Comparison of ENCODE assay signal across 24 mouse cellular contexts in genomic region chr6:50926313-50926712, GRCm38 (mm10).
DNase-seq lines count a peak whose midpoint lies in the region; ATAC-seq lines count a peak whose summit lies in the region.
"Had no signal": no experiment of that assay in that cellular context is flagged by ENCODE, and none has a peak within 500 bp of the region (broad histone marks: within the 10 kb centered on the region; RNA-seq: fewer than 3 reads in every experiment).

No protein-coding gene starts in this region.

- H3K4me3 ChIP-seq in limb, embryonic 11.5 days (ENCODE audit: low read depth, low read length) = no peak overlapping the region
- no peak overlapping the region for H3K4me3 ChIP-seq in limb, embryonic 10.5 days
- H3K4me3 ChIP-seq in embryonic facial prominence, embryonic 13.5 days = no peak overlapping the region
- no peak overlapping the region for H3K4me3 ChIP-seq in limb, embryonic 13.5 days
- H3K4me3 ChIP-seq in midbrain, embryonic 10.5 days = no peak overlapping the region
- H3K4me3 ChIP-seq: forebrain, embryonic 10.5 days; forebrain, embryonic 13.5 days; gastrocnemius, adult 2 months; heart, adult 2 months; hindbrain, embryonic 12.5 days; hindbrain, embryonic 15.5 days had no signal

- H3K4me2 ChIP-seq in limb, embryonic 11.5 days (ENCODE audit: low read depth, severe bottlenecking) = no peak overlapping the region
- H3K4me2 ChIP-seq in embryonic facial prominence, embryonic 13.5 days = no peak overlapping the region
- H3K4me2 ChIP-seq in limb, embryonic 13.5 days (replicated peaks) = no peak overlapping the region
- H3K4me2 ChIP-seq: forebrain, embryonic 13.5 days; heart, embryonic 11.5 days; hindbrain, embryonic 12.5 days; hindbrain, embryonic 15.5 days had no signal

- H3K36me3 ChIP-seq in limb, embryonic 11.5 days (ENCODE audit: control insufficient read depth, insufficient read depth, low read length) = no peaks in the 10 kb centered on the region
- H3K36me3 ChIP-seq in limb, embryonic 10.5 days = no peaks in the 10 kb centered on the region
- H3K36me3 ChIP-seq in embryonic facial prominence, embryonic 13.5 days = no peaks in the 10 kb centered on the region
- H3K36me3 ChIP-seq in limb, embryonic 13.5 days = no peaks in the 10 kb centered on the region
- H3K36me3 ChIP-seq in midbrain, embryonic 10.5 days = no peaks in the 10 kb centered on the region
- H3K36me3 ChIP-seq: forebrain, embryonic 10.5 days; G1E; hindbrain, embryonic 12.5 days; hindbrain, embryonic 15.5 days had no signal

- intact Hi-C loops in gastrocnemius, postnatal 36 days (cut with DNase I) = no loop called here

- 0 out of 2 replicates have a peak overlapping the region, but pooled peaks have one; percentile 30 for H3K27ac ChIP-seq in limb, embryonic 11.5 days (replicated peaks; ENCODE audit: low read depth, low read length)
- H3K27ac ChIP-seq in limb, embryonic 10.5 days = no peak overlapping the region
- H3K27ac ChIP-seq in embryonic facial prominence, embryonic 13.5 days = peak overlapping the region; percentile 69
- 0 out of 2 replicates have a peak overlapping the region, but pooled peaks have one; percentile 22 for H3K27ac ChIP-seq in limb, embryonic 13.5 days
- H3K27ac ChIP-seq in midbrain, embryonic 10.5 days (replicated peaks) = no peak overlapping the region
- H3K27ac ChIP-seq: forebrain, embryonic 10.5 days; forebrain, embryonic 13.5 days; gastrocnemius, adult 2 months; heart, adult 2 months; hindbrain, embryonic 12.5 days; hindbrain, embryonic 15.5 days had no signal

- no peaks in the 10 kb centered on the region for H3K27me3 ChIP-seq in limb, embryonic 11.5 days (ENCODE audit: control insufficient read depth, insufficient read depth, low read length)
- H3K27me3 ChIP-seq in limb, embryonic 10.5 days (ENCODE audit: low read depth, poor library complexity, severe bottlenecking) = 0 out of 2 replicates have a peak, but pooled peaks cover 8% of the 10 kb centered on the region
- no peaks in the 10 kb centered on the region for H3K27me3 ChIP-seq in embryonic facial prominence, embryonic 13.5 days
- H3K27me3 ChIP-seq in limb, embryonic 13.5 days = peaks cover 40% of the 10 kb centered on the region
- no peaks in the 10 kb centered on the region for H3K27me3 ChIP-seq in midbrain, embryonic 10.5 days (ENCODE audit: low read depth, poor library complexity, severe bottlenecking)
- H3K27me3 ChIP-seq: forebrain, embryonic 13.5 days; hindbrain, embryonic 12.5 days; hindbrain, embryonic 15.5 days had no signal

- DNase-seq in limb, embryonic 11.5 days (ENCODE audit: low spot score) = no peak
- DNase-seq in limb, embryonic 10.5 days (ENCODE audit: low spot score) = no peak
- no peak for DNase-seq in gastrocnemius, postnatal 36 days
- DNase-seq in midbrain, embryonic 10.5 days (ENCODE audit: low spot score) = no peak
- no peak for DNase-seq in frontal cortex, postnatal 36 days (ENCODE audit: low spot score in 2 of 2)
- DNase-seq: adrenal gland, postnatal 10 days; adrenal gland, postnatal 36 days; B cell, adult 2 months; cerebellum, adult 18-20 months; cerebellum, adult 9-10 months; cerebellum, postnatal 14 days; gastrocnemius, adult 2 months; gastrocnemius, postnatal 14 days; heart, adult 2 months had no signal

- no peak for ATAC-seq in limb, embryonic 11.5 days (ENCODE audit: insufficient number of reproducible peaks, low FRiP score, low TSS enrichment, low read depth)
- no peak for ATAC-seq in embryonic facial prominence, embryonic 13.5 days (ENCODE audit: insufficient number of reproducible peaks, insufficient read depth, low FRiP score, low TSS enrichment, low read depth)
- peak; percentile 69; the same call in 1 of the 2 replicates for ATAC-seq in limb, embryonic 13.5 days (ENCODE audit: low FRiP score, low read depth)
- ATAC-seq: forebrain, embryonic 13.5 days; forebrain, embryonic 16.5 days; Patski had no signal

- no peaks in the 10 kb centered on the region; the same call in 1 of the 2 replicates for H3K9me3 ChIP-seq in limb, embryonic 11.5 days (ENCODE audit: control insufficient read depth, low read length)
- no peaks in the 10 kb centered on the region for H3K9me3 ChIP-seq in limb, embryonic 10.5 days (replicated peaks)
- 0 out of 2 replicates have a peak, but pooled peaks cover 2% of the 10 kb centered on the region for H3K9me3 ChIP-seq in embryonic facial prominence, embryonic 13.5 days
- peaks cover 5% of the 10 kb centered on the region for H3K9me3 ChIP-seq in limb, embryonic 13.5 days
- peaks cover 4% of the 10 kb centered on the region for H3K9me3 ChIP-seq in midbrain, embryonic 10.5 days (replicated peaks)
- H3K9me3 ChIP-seq: forebrain, embryonic 13.5 days; G1E had no signal

- no peak overlapping the region for H3K9ac ChIP-seq in limb, embryonic 11.5 days (ENCODE audit: low read length)
- H3K9ac ChIP-seq in embryonic facial prominence, embryonic 13.5 days = no peak overlapping the region
- no peak overlapping the region for H3K9ac ChIP-seq in limb, embryonic 13.5 days
- H3K9ac ChIP-seq: forebrain, embryonic 13.5 days; hindbrain, embryonic 12.5 days; hindbrain, embryonic 15.5 days had no signal

- WGBS in limb, embryonic 11.5 days = 29% methylated on average over 1 of the region's 1 CpGs
- 57% methylated on average over 1 of the region's 1 CpGs for WGBS in limb, embryonic 10.5 days
- WGBS in embryonic facial prominence, embryonic 13.5 days = 44% methylated on average over 1 of the region's 1 CpGs
- WGBS in limb, embryonic 13.5 days = 16% methylated on average over 1 of the region's 1 CpGs
- WGBS in midbrain, embryonic 10.5 days = 77% methylated on average over 1 of the region's 1 CpGs

- peaks cover 11% of the 10 kb centered on the region; the same call in 1 of the 2 replicates for H3K4me1 ChIP-seq in limb, embryonic 11.5 days (ENCODE audit: control insufficient read depth, insufficient read depth, low read length)
- peaks cover 32% of the 10 kb centered on the region for H3K4me1 ChIP-seq in limb, embryonic 10.5 days
- H3K4me1 ChIP-seq in embryonic facial prominence, embryonic 13.5 days = peaks cover 39% of the 10 kb centered on the region
- peaks cover 23% of the 10 kb centered on the region for H3K4me1 ChIP-seq in limb, embryonic 13.5 days
- H3K4me1 ChIP-seq in midbrain, embryonic 10.5 days = peaks cover 13% of the 10 kb centered on the region

Comparison
In these comparisons a context has a peak if more than half of its experiments do, and no peak if none do; other contexts are left out.
1. H3K27ac ChIP-seq: peak in limb, embryonic 11.5 days (single experiment), embryonic facial prominence, embryonic 13.5 days (single experiment) and limb, embryonic 13.5 days (single experiment); none in limb, embryonic 10.5 days (single experiment) and midbrain, embryonic 10.5 days (single experiment).